Mouse (Mus musculus): Measurements from ENCODE around the gene Pdlim7.

DNA sequence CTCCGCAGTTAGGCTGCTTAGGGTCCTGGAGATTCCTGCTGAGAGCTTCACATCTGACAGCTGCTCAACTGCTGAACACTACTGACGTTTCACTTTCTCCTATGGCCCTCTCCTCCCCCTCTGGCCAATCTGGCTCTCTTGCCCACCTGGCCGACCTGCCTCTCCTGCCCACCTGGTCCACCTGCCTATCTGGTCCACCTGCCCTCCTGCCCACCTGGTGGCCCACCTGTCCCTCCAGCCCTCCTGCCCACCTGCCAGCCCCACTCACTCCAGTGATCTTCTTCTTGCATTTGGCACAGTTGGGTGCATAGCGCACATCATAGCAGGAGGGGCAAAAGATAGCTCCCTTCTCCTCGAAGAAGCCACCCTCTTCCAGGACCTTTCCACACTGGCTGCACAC is 9.1 kb downstream of the Pdlim7 start:
- TF ChIP-seq CTCF (IDR thresholded peaks at IDR 0.05) (no peak), POLR2A (IDR thresholded peaks at IDR 0.05; ENCODE audit: insufficient read depth, low read depth, low read length) (no peak)

Data from heart, adult 2 months (tissue).